Mouse (Mus musculus) cortical plate, adult 2 months (tissue): ENCODE results near the gene Pdxdc1. TPM values are rescaled to one million over a fixed set of nuclear protein-coding genes. Genes with fewer than 3 reads are reported as not detected.
"Not testable (repeated sequence)": the region's sequence is repeated elsewhere in the genome, so short reads cannot be mapped to it uniquely, and the experiment has no call there.

Experiments
- H3K27ac ChIP-seq: fragments of 200-500 bp; 2 replicates; pipeline ENCODE4 v1.5.1; 2012; ENCODE audit warnings: low read length, control low read depth, inconsistent platforms; ENCODE audit not compliant: insufficient read depth
- H3K4me1 ChIP-seq: fragments of 200-500 bp; 2 replicates; pipeline ENCODE4 v1.6.1; 2011; ENCODE audit warnings: low read length; ENCODE audit not compliant: control insufficient read depth, insufficient read depth
- H3K4me3 ChIP-seq: fragments of 200-500 bp; 2 replicates; pipeline ENCODE4 v1.5.1; 2011; ENCODE audit warnings: mild to moderate bottlenecking, low read length, control low read depth; ENCODE audit not compliant: insufficient read depth
- CTCF ChIP-seq: fragments of 200-500 bp; IDR thresholded peaks from 2 replicates; pipeline ENCODE4 v1.5.1; 2011; ENCODE audit warnings: mild to moderate bottlenecking, control low read depth, low read length; ENCODE audit not compliant: insufficient read depth; ENCODE audit errors: extremely low read depth
- POLR2A ChIP-seq: fragments of 200-500 bp; IDR thresholded peaks from 2 replicates; pipeline ENCODE4 v1.6.1; 2011; ENCODE audit warnings: mild to moderate bottlenecking, low read length, control low read depth; ENCODE audit not compliant: insufficient read depth; ENCODE audit errors: extremely low read depth
- polyA plus RNA-seq: library from polyadenylated mRNA; depleted of rRNA; stranded (reverse); fragments of >200 nt; gene quantifications from 2 replicates; pipeline ENCODE4 v1.2.3, GENCODE M21; 2012; rRNA removed

The Pdxdc1 gene
- polyA plus RNA-seq, 1 experiment: 75.3 TPM

- no peak overlapping the region for H3K27ac ChIP-seq
- TF ChIP-seq POLR2A (no peak), CTCF (no peak)
- no peaks in the 10 kb centered on the region for H3K4me1 ChIP-seq
- no peak overlapping the region for H3K4me3 ChIP-seq
Observed at GRCm38 (mm10) chr16:13796746-13797175, 106.2 kb downstream of the Pdxdc1 start.

GRCm38 (mm10) chr16:13793441-13793840 is 109.5 kb downstream of the Pdxdc1 start:
- H3K4me3 ChIP-seq, H3K4me1 ChIP-seq, H3K27ac ChIP-seq: not testable (repeated sequence)

- TF ChIP-seq POLR2A (no peak), CTCF (no peak)
- Histone ChIP-seq H3K4me1 (peaks cover 5% of the 10 kb centered on the region; the same call in 1 of the 2 replicates), H3K27ac (no peak overlapping the region), H3K4me3 (no peak overlapping the region)
Observed at GRCm38 (mm10) chr16:13785932-13786331, 117.0 kb downstream of the Pdxdc1 start.

Other genes starting within 250 kb of the Pdxdc1 start
- gene Parn, start 235.0 kb downstream of the Pdxdc1 start, polyA plus RNA-seq: 24.3 and 25.3 TPM in 2 replicates
- gene Bfar, start 231.3 kb downstream of the Pdxdc1 start, polyA plus RNA-seq: 35.7 and 37.5 TPM in 2 replicates
- 1.1 and 2.3 TPM in 2 replicates for gene 3110001I22Rik, start 231.2 kb downstream of the Pdxdc1 start, polyA plus RNA-seq
- gene Pla2g10, start 172.1 kb downstream of the Pdxdc1 start, polyA plus RNA-seq: not detected in 2 replicates
- 30.0 and 30.3 TPM in 2 replicates for gene Rrn3, start 122.4 kb downstream of the Pdxdc1 start, polyA plus RNA-seq
- 121 TPM in 2 replicates for gene Ntan1, start 84.3 kb downstream of the Pdxdc1 start, polyA plus RNA-seq
- gene Mpv17l, start within 50 bp of the Pdxdc1 start, polyA plus RNA-seq: 53.9 and 56.4 TPM in 2 replicates
- gene 2900011O08Rik, start 83.5 kb upstream of the Pdxdc1 start, polyA plus RNA-seq: 258 and 260 TPM in 2 replicates
- 2.0 TPM in 2 replicates for gene Ifitm7, start 83.8 kb upstream of the Pdxdc1 start, polyA plus RNA-seq